Mouse (Mus musculus): ENCODE results near the gene Camta1. TPM values are rescaled to one million over a fixed set of nuclear protein-coding genes. Genes with fewer than 3 reads are reported as not detected.
A peak's percentile ranks its signal among the peaks of the same experiment; 100 is the strongest.

Gene Camta1
- total RNA-seq, 2 experiments from 2014 or later, result 40.1 to 77.9 TPM

- ATAC-seq (replicated peaks; ENCODE audit: poor library complexity), result no peak
Measured at GRCm38 (mm10) chr4:151618420-151619310, 243.0 kb downstream of the Camta1 start.

GRCm38 (mm10) chr4:151611621-151612020 lies 250.1 kb downstream of the Camta1 start:
- ATAC-seq (replicated peaks; ENCODE audit: poor library complexity), result no peak

- peak; percentile 77 for ATAC-seq (replicated peaks; ENCODE audit: poor library complexity)
Measured at GRCm38 (mm10) chr4:151610266-151610665, 251.4 kb downstream of the Camta1 start.

- ATAC-seq (replicated peaks; ENCODE audit: poor library complexity), result peak; percentile 76
Measured at GRCm38 (mm10) chr4:151604907-151605306, 256.8 kb downstream of the Camta1 start.

GRCm38 (mm10) chr4:151604481-151604880 lies 257.2 kb downstream of the Camta1 start:
- ATAC-seq (replicated peaks; ENCODE audit: poor library complexity), result peak; percentile 99

GRCm38 (mm10) chr4:151603586-151603985 lies 258.1 kb downstream of the Camta1 start:
- ATAC-seq (replicated peaks; ENCODE audit: poor library complexity), result no peak

- ATAC-seq (replicated peaks; ENCODE audit: poor library complexity), result no peak
Measured at GRCm38 (mm10) chr4:151595116-151595515, 266.6 kb downstream of the Camta1 start.

GRCm38 (mm10) chr4:151593042-151593441 lies 268.6 kb downstream of the Camta1 start:
- no peak for ATAC-seq (replicated peaks; ENCODE audit: poor library complexity)

GRCm38 (mm10) chr4:151586074-151586473 lies 275.6 kb downstream of the Camta1 start:
- ATAC-seq (replicated peaks; ENCODE audit: poor library complexity), result no peak

GRCm38 (mm10) chr4:151577961-151578360 lies 283.7 kb downstream of the Camta1 start:
- no peak for ATAC-seq (replicated peaks; ENCODE audit: poor library complexity)

- ATAC-seq (replicated peaks; ENCODE audit: poor library complexity), result no peak
Measured at GRCm38 (mm10) chr4:151576291-151577108, 285.2 kb downstream of the Camta1 start.

GRCm38 (mm10) chr4:151572716-151573115 lies 289.0 kb downstream of the Camta1 start:
- no peak for ATAC-seq (replicated peaks; ENCODE audit: poor library complexity)

- ATAC-seq (replicated peaks; ENCODE audit: poor library complexity), result no peak
Measured at GRCm38 (mm10) chr4:151569586-151569985, 292.1 kb downstream of the Camta1 start.

- no peak for ATAC-seq (replicated peaks; ENCODE audit: poor library complexity)
Measured at GRCm38 (mm10) chr4:151568887-151569286, 292.8 kb downstream of the Camta1 start.

- no peak for ATAC-seq (replicated peaks; ENCODE audit: poor library complexity)
Measured at GRCm38 (mm10) chr4:151567105-151567504, 294.6 kb downstream of the Camta1 start.

GRCm38 (mm10) chr4:151555505-151555904 lies 306.2 kb downstream of the Camta1 start:
- no peak for ATAC-seq (replicated peaks; ENCODE audit: poor library complexity)

- ATAC-seq (replicated peaks; ENCODE audit: poor library complexity), result no peak
Measured at GRCm38 (mm10) chr4:151549523-151549922, 312.2 kb downstream of the Camta1 start.

GRCm38 (mm10) chr4:151545452-151545851 lies 316.2 kb downstream of the Camta1 start:
- no peak for ATAC-seq (replicated peaks; ENCODE audit: poor library complexity)

GRCm38 (mm10) chr4:151544191-151544590 lies 317.5 kb downstream of the Camta1 start:
- ATAC-seq (replicated peaks; ENCODE audit: poor library complexity), result no peak

GRCm38 (mm10) chr4:151540546-151540945 lies 321.1 kb downstream of the Camta1 start:
- ATAC-seq (replicated peaks; ENCODE audit: poor library complexity), result no peak

- ATAC-seq (replicated peaks; ENCODE audit: poor library complexity), result no peak
Measured at GRCm38 (mm10) chr4:151539881-151540280, 321.8 kb downstream of the Camta1 start.

- no peak for ATAC-seq (replicated peaks; ENCODE audit: poor library complexity)
Measured at GRCm38 (mm10) chr4:151539167-151539525, 322.5 kb downstream of the Camta1 start.

Measured in megakaryocyte progenitor cell, adult 5-6 weeks (primary cell).